ENCODE assay signal across 9 mouse cellular contexts in genomic region chr2:3414241-3414640, GRCm38 (mm10). TPM values are rescaled to one million over a fixed set of nuclear protein-coding genes. Genes with fewer than 3 reads are reported as not detected.
A peak's percentile ranks its signal among the peaks of the same experiment; 100 is the strongest.
DNase-seq lines count a peak whose midpoint lies in the region; ATAC-seq and TF ChIP-seq lines count a peak whose summit lies in the region.
"Had no signal": no experiment of that assay in that cellular context is flagged by ENCODE, and none has a peak within 500 bp of the region (broad histone marks: within the 10 kb centered on the region; RNA-seq: fewer than 3 reads in every experiment).

No protein-coding gene starts in this region.

- no peaks in the 10 kb centered on the region for H3K79me2 ChIP-seq in C2C12 (ENCODE audit: control insufficient read depth, insufficient read depth)

- peak; percentile 44 for DNase-seq in gastrocnemius, adult 18-20 months (ENCODE audit: low spot score)
- no peak for DNase-seq in gastrocnemius, postnatal 25 days
- DNase-seq in adrenal gland, postnatal 10 days, result peak; percentile 81
- peak; percentile 29 to 66 for DNase-seq in layer of hippocampus, adult 2 months (ENCODE audit: low spot score in 2 of 2)
- peak; percentile 83 for DNase-seq in testis, postnatal 10 days (ENCODE audit: low spot score)

- peak; percentile 75; the same call in 1 of the 2 replicates for ATAC-seq in erythroblast, adult 5-6 weeks (replicated peaks; ENCODE audit: low FRiP score, poor library complexity, severe bottlenecking)
- peak; percentile 64 for ATAC-seq in megakaryocyte progenitor cell, adult 5-6 weeks (replicated peaks; ENCODE audit: poor library complexity)

- H3K79me3 ChIP-seq in C2C12 (ENCODE audit: low read depth), result no peaks in the 10 kb centered on the region

- H3K36me3 ChIP-seq in C2C12 (ENCODE audit: control insufficient read depth, insufficient read depth), result no peaks in the 10 kb centered on the region
- H3K36me3 ChIP-seq: midbrain, embryonic 12.5 days had no signal

- H3K27ac ChIP-seq in layer of hippocampus, adult 2 months, result no peak overlapping the region
- H3K27ac ChIP-seq: midbrain, embryonic 12.5 days had no signal

- peaks cover 17% of the 10 kb centered on the region for H3K27me3 ChIP-seq in C2C12 (ENCODE audit: control insufficient read depth, insufficient read depth, insufficient read length)

- no peak overlapping the region for H3K4me3 ChIP-seq in C2C12 (ENCODE audit: insufficient read depth, poor library complexity, severe bottlenecking)
- no peak overlapping the region for H3K4me3 ChIP-seq in layer of hippocampus, adult 2 months
- H3K4me3 ChIP-seq: midbrain, embryonic 12.5 days had no signal

- TF ChIP-seq CTCF in C2C12 (IDR thresholded peaks at IDR 0.05; ENCODE audit: control insufficient read depth, insufficient read depth, insufficient read length), result peak; percentile 41
- peak; percentile 89 for TF ChIP-seq CTCF in layer of hippocampus, adult 2 months (conservative IDR thresholded peaks at IDR 0.05)

- H3ac ChIP-seq in C2C12 (ENCODE audit: control insufficient read depth, insufficient read length, low read depth), result no peak overlapping the region

TF ChIP-seq in C2C12, 6 proteins besides CTCF, POLR2A, EP300 and RAD21:
- TF ChIP-seq MAX (IDR thresholded peaks at IDR 0.05), result no peak
- TF ChIP-seq MYOG (IDR thresholded peaks at IDR 0.05; ENCODE audit: control insufficient read depth, extremely low read depth, insufficient read length), result no peak
- no peak for TF ChIP-seq CEBPB (IDR thresholded peaks at IDR 0.05; ENCODE audit: low read depth)
- TF ChIP-seq MYOD1 (IDR thresholded peaks at IDR 0.05; ENCODE audit: control insufficient read depth, insufficient read length, low read depth), result no peak
- no peak for TF ChIP-seq USF1 (IDR thresholded peaks at IDR 0.05; ENCODE audit: low read depth)
- no peak for TF ChIP-seq FOSL1 (IDR thresholded peaks at IDR 0.05; ENCODE audit: insufficient read depth, low read length, poor library complexity, severe bottlenecking)

RNA-seq across cellular contexts. Expression of gene Meig1, which starts 8.2 kb away (rescaled TPM):
- not detected for total RNA-seq in gastrocnemius, adult 18-20 months (2021)
- total RNA-seq in gastrocnemius, postnatal 25 days (2021), result not detected
- polyA plus RNA-seq in C2C12 (2012; fragmentation: generic; extraction: Trizol), result not detected
- total RNA-seq in adrenal gland, postnatal 10 days (2021), result under 1 TPM; 0.73 to 0.99 TPM
- total RNA-seq in erythroblast, adult 5-6 weeks (2015; ENCODE audit: low replicate concordance), result not detected in 2 replicates
- not detected in 2 replicates for total RNA-seq in erythroblast, adult 5-6 weeks (2017; ENCODE audit: low replicate concordance)
- 1 to 10 TPM; 4.9 to 5.0 TPM for total RNA-seq in layer of hippocampus, adult 2 months (2021)
- total RNA-seq in megakaryocyte progenitor cell, adult 5-6 weeks (2015), result not detected in 2 replicates
- total RNA-seq in megakaryocyte progenitor cell, adult 5-6 weeks (2017), result not detected in 2 replicates
- polyA plus RNA-seq: midbrain, embryonic 12.5 days had no signal

RNA-seq across cellular contexts. Expression of gene Dclre1c, which starts 9.7 kb away (rescaled TPM):
- total RNA-seq in gastrocnemius, adult 18-20 months (2021), result 1 to 10 TPM; 2.5 to 2.6 TPM
- 1 to 10 TPM; 1.8 to 3.0 TPM for total RNA-seq in gastrocnemius, postnatal 25 days (2021)
- polyA plus RNA-seq in C2C12 (2012; fragmentation: generic; extraction: Trizol), result 1.3 TPM
- 1 to 10 TPM; 6.1 to 8.7 TPM for total RNA-seq in adrenal gland, postnatal 10 days (2021)
- total RNA-seq in erythroblast, adult 5-6 weeks (2015; ENCODE audit: low replicate concordance), result 10.2 and 14.8 TPM in 2 replicates
- 7.7 and 11.7 TPM in 2 replicates for total RNA-seq in erythroblast, adult 5-6 weeks (2017; ENCODE audit: low replicate concordance)
- total RNA-seq in layer of hippocampus, adult 2 months (2021), result 10 to 100 TPM; 11.8 to 12.7 TPM
- 10.2 and 17.1 TPM in 2 replicates for total RNA-seq in megakaryocyte progenitor cell, adult 5-6 weeks (2015)
- total RNA-seq in megakaryocyte progenitor cell, adult 5-6 weeks (2017), result 9.6 and 15.3 TPM in 2 replicates

RNA-seq across cellular contexts. Expression of gene Olah, which starts 17.2 kb away (rescaled TPM):
- total RNA-seq in gastrocnemius, adult 18-20 months (2021), result not detected
- not detected for total RNA-seq in gastrocnemius, postnatal 25 days (2021)
- polyA plus RNA-seq in C2C12 (2012; fragmentation: generic; extraction: Trizol), result not detected
- total RNA-seq in adrenal gland, postnatal 10 days (2021), result under 1 TPM in 1 of 2 experiments, not detected in 1; 0.24 TPM
- not detected in 2 replicates for total RNA-seq in erythroblast, adult 5-6 weeks (2015; ENCODE audit: low replicate concordance)
- total RNA-seq in erythroblast, adult 5-6 weeks (2017; ENCODE audit: low replicate concordance), result not detected in 2 replicates
- not detected for total RNA-seq in layer of hippocampus, adult 2 months (2021)
- not detected in 2 replicates for total RNA-seq in megakaryocyte progenitor cell, adult 5-6 weeks (2015)
- total RNA-seq in megakaryocyte progenitor cell, adult 5-6 weeks (2017), result not detected in 2 replicates
- polyA plus RNA-seq: midbrain, embryonic 12.5 days had no signal
